Mouse (Mus musculus) G1E (cell line): ENCODE data around the gene Ube2g1.

Experiments
- CTCF ChIP-seq: IDR thresholded peaks from 2 replicates; pipeline ENCODE4 v1.5.1; 2012; ENCODE audit warnings: low read depth, low read length, inconsistent platforms, mixed read lengths
- GATA1 ChIP-seq: IDR thresholded peaks from 2 replicates; pipeline ENCODE4 v1.6.1; 2012; ENCODE audit warnings: borderline replicate concordance, low read length, inconsistent platforms, mixed read lengths
- GATA2 ChIP-seq: IDR thresholded peaks from 2 replicates; pipeline ENCODE4 v1.6.1; 2012; ENCODE audit warnings: low read depth, low read length, inconsistent platforms, borderline replicate concordance
- POLR2AphosphoS5 ChIP-seq: IDR thresholded peaks from 2 replicates; pipeline ENCODE4 v1.6.1; 2012; ENCODE audit warnings: low read depth, low read length, inconsistent platforms; ENCODE audit not compliant: insufficient replicate concordance

DNA sequence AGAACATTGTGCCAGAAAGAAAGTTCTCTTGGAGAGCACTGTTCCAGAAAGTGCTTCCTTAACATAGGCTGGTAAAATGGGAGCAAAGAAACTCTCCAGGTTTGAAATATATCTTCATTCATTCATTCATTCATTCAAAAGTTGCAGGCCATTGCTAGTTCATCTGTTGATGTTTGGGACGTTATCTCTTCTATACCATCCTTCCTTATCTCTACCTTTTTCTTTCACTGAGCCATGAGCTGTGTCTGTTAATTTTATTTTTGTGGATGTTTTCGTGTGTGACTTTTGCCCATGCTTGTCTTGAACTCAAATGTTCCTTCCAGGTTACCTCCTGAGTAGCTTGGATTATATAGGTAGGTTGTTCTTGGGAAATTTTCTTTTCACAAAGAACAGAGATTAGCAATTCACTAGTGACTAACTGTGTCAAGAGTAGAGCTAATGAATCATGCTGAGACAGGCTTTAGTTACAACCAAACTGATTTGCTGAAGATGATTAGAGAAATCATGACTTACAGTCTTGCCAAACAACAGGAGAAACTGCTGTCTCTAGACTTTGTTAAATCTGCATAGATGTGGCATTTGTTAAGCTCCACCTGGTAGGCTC is 89.4 kb downstream of the Ube2g1 start:
- TF ChIP-seq GATA1 (no peak), CTCF (no peak), POLR2AphosphoS5 (no peak), GATA2 (no peak)
